Mouse (Mus musculus): ENCODE measurements around the gene Cdk12. TPM values are rescaled to one million over a fixed set of nuclear protein-coding genes. Genes with fewer than 3 reads are reported as not detected.
"Not testable (repeated sequence)": the region's sequence is repeated elsewhere in the genome, so short reads cannot be mapped to it uniquely, and the experiment has no call there.

Gene Cdk12
- polyA plus RNA-seq, 1 experiment from 2014 or later: 6.1 TPM

DNA sequence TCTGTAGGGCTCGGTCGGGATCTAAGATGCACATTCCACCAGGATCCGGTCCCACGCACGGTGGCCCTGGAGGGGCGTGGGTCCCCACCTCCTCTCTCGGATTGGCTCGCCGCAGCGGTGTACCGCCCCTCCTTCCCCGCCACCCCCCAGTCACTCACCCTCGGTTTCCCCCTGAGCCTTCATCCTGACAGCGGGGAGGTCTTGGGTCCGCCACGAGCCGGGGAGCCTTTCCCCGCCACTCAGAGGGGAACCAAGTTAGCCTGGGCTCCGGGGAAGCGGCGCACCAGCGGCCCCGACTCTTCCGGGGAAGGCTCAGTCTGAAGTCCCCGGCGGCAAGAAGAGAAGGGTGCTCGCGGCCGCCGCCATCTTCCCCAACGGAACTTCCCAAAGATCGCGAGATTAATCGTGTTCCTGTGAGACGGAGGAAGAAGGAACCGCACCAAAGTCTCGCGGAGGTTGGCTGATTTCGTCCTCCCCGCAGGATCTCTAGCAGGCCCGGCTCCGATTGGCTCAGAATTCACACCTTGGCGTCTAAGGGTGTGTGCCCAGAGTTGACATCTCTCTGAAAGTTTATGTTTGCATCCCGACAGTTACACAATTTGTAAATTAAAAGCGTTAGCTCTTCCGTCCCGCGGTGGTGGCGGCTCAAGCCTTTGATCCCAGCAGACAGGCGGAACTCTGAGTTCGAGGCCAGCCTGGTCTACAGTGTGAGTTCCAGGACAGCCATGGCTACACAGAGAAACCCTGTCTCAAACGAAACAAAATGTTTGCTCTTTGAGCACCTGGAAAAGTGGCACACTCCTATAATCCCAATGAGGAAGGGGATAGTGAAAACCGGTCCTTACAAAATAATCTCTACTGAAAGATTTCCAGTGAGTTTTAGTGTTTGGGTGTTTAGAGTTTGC, 9.7 kb upstream of the Cdk12 start, which contains the start of gene Med1:
Med1 (minus strand) TSS at position 393 of the 905 bp plus-strand sequence.
- under 1% methylated on average over 45 of the region's 53 CpGs for WGBS
- H3K36me3 ChIP-seq (ENCODE audit: insufficient read depth, low read length): peaks cover 13% of the 10 kb centered on the region; the same call in 1 of the 2 replicates
- H3K4me1 ChIP-seq (replicated peaks; ENCODE audit: insufficient read depth, low read length): 0 out of 2 replicates have a peak, but pooled peaks cover 7% of the 10 kb centered on the region
- H3K27ac ChIP-seq: peak within 1 kb of the TSS; percentile 94
- no peaks in the 10 kb centered on the region for H3K27me3 ChIP-seq (ENCODE audit: insufficient read depth, low read length)
- peak within 1 kb of the TSS; percentile 67 for H3K4me2 ChIP-seq (ENCODE audit: low read length)
- peak within 1 kb of the TSS; percentile 70 for H3K4me3 ChIP-seq (replicated peaks; ENCODE audit: low read depth, low read length)
- 0 out of 2 replicates have a peak, but pooled peaks have one; percentile 6 for TF ChIP-seq CTCF (IDR thresholded peaks at IDR 0.05; ENCODE audit: low read depth)
- H3K9ac ChIP-seq (ENCODE audit: low read depth, low read length): peak within 1 kb of the TSS; percentile 88
- no peaks in the 10 kb centered on the region for H3K9me3 ChIP-seq (replicated peaks; ENCODE audit: low read length)
- DNase-seq (ENCODE audit: low spot score) (peak; percentile 99), ATAC-seq (replicated peaks; ENCODE audit: low FRiP score, low read depth) (peak; percentile 96)

DNA sequence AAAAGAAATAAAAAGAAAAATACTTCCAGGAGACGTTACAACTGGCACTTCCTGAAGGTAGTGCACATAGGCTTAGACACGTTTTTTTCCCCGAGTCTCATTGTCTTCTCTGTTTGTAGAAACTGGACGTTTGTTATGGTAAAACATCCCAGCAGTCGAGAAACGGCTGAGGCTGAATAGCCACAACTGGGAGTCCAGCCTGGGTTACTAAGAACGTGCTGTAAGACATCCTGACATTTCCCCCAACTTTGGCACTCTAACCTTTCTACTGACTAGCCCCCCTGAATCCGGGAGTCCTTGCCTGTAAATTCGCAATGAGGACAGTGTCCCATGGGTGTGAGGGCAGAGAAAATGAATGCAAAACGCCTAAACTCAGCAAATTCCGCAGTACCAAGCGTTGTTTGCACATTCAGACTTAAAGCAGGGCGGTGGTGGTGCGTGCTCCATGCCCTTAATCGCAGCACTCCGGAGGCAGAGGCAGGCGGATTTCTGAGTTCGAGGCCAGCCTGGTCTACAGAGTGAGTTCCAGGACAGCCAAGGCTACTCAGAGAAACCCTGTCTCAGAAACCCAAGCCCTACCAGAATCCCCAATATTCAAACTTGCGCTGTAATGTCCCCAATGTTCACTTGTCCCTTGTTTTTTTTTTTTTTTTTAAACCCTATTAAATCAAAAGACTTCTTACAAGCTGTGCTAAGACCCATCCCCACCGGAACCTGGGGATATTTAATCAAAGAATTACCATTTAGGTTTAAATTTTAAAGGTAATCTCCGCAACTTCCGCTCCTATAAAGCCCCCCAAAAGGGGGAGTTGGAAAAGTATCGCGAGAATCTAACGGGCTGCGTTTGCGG, 843 bp upstream of the Cdk12 start:
- peak overlapping the region; percentile 74 for H3K9ac ChIP-seq (ENCODE audit: low read depth, low read length)
- no peaks in the 10 kb centered on the region for H3K9me3 ChIP-seq (replicated peaks; ENCODE audit: low read length)
- ATAC-seq (replicated peaks; ENCODE audit: low FRiP score, low read depth) (no peak), DNase-seq (ENCODE audit: low spot score) (peak; percentile 44)
- H3K4me3 ChIP-seq (replicated peaks; ENCODE audit: low read depth, low read length): peak overlapping the region; percentile 82
- no peak for TF ChIP-seq CTCF (IDR thresholded peaks at IDR 0.05; ENCODE audit: low read depth)
- H3K4me2 ChIP-seq (ENCODE audit: low read length): peak overlapping the region; percentile 91
- H3K27me3 ChIP-seq (ENCODE audit: insufficient read depth, low read length): no peaks in the 10 kb centered on the region
- peak overlapping the region; percentile 100 for H3K27ac ChIP-seq
- H3K4me1 ChIP-seq (replicated peaks; ENCODE audit: insufficient read depth, low read length): 0 out of 2 replicates have a peak, but pooled peaks cover 3% of the 10 kb centered on the region
- WGBS: 2% methylated on average over 27 of the region's 27 CpGs
- no peaks in the 10 kb centered on the region for H3K36me3 ChIP-seq (ENCODE audit: insufficient read depth, low read length)

GRCm38 (mm10) chr11:98203351-98203911, 572 bp downstream of the Cdk12 start:
- H3K36me3 ChIP-seq (ENCODE audit: insufficient read depth, low read length): no peaks in the 10 kb centered on the region
- TF ChIP-seq CTCF (IDR thresholded peaks at IDR 0.05; ENCODE audit: low read depth): no peak
- ATAC-seq (replicated peaks; ENCODE audit: low FRiP score, low read depth) (no peak; the same call in 1 of the 2 replicates), DNase-seq (ENCODE audit: low spot score) (no peak)
- H3K4me2 ChIP-seq (ENCODE audit: low read length): peak overlapping the region; percentile 91
- H3K9ac ChIP-seq (ENCODE audit: low read depth, low read length): peak overlapping the region; percentile 100
- H3K4me1 ChIP-seq (replicated peaks; ENCODE audit: insufficient read depth, low read length): 0 out of 2 replicates have a peak, but pooled peaks cover 3% of the 10 kb centered on the region
- H3K27ac ChIP-seq: peak overlapping the region; percentile 100
- H3K9me3 ChIP-seq (replicated peaks; ENCODE audit: low read length): no peaks in the 10 kb centered on the region
- under 1% methylated on average over 37 of the region's 37 CpGs for WGBS
- no peaks in the 10 kb centered on the region for H3K27me3 ChIP-seq (ENCODE audit: insufficient read depth, low read length)
- peak overlapping the region; percentile 82 for H3K4me3 ChIP-seq (replicated peaks; ENCODE audit: low read depth, low read length)

DNA sequence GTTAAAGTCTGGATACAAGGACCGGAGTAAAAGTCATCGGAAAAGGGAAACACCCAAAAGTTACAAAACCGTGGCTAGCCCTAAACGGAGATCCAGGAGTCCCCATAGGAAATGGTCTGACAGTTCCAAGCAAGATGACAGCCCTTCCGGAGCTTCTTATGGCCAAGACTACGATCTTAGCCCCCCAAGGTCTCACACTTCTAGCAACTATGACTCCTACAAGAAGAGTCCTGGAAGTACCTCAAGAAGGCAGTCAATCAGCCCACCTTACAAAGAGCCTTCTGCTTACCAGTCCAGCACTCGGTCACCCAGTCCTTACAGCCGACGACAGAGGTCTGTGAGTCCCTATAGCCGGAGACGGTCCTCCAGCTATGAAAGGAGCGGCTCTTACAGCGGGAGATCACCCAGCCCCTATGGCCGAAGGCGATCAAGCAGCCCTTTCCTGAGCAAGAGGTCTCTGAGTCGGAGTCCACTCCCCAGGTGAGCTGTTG, 1.1 kb downstream of the Cdk12 start:
- H3K9ac ChIP-seq (ENCODE audit: low read depth, low read length): peak overlapping the region; percentile 100
- no peaks in the 10 kb centered on the region for H3K27me3 ChIP-seq (ENCODE audit: insufficient read depth, low read length)
- DNase-seq (ENCODE audit: low spot score) (peak; percentile 33), ATAC-seq (replicated peaks; ENCODE audit: low FRiP score, low read depth) (no peak)
- 0 out of 2 replicates have a peak, but pooled peaks cover 2% of the 10 kb centered on the region for H3K36me3 ChIP-seq (ENCODE audit: insufficient read depth, low read length)
- peak overlapping the region; percentile 100 for H3K27ac ChIP-seq
- TF ChIP-seq CTCF (IDR thresholded peaks at IDR 0.05; ENCODE audit: low read depth): no peak
- WGBS: 1% methylated on average over 16 of the region's 16 CpGs
- 0 out of 2 replicates have a peak, but pooled peaks cover 3% of the 10 kb centered on the region for H3K4me1 ChIP-seq (replicated peaks; ENCODE audit: insufficient read depth, low read length)
- H3K9me3 ChIP-seq (replicated peaks; ENCODE audit: low read length): no peaks in the 10 kb centered on the region
- H3K4me2 ChIP-seq (ENCODE audit: low read length): peak overlapping the region; percentile 91
- peak overlapping the region; percentile 82 for H3K4me3 ChIP-seq (replicated peaks; ENCODE audit: low read depth, low read length)

- no peaks in the 10 kb centered on the region for H3K9me3 ChIP-seq (replicated peaks; ENCODE audit: low read length)
- no peak overlapping the region for H3K4me3 ChIP-seq (replicated peaks; ENCODE audit: low read depth, low read length)
- peak overlapping the region; percentile 46 for H3K4me2 ChIP-seq (ENCODE audit: low read length)
- no peak for ATAC-seq (replicated peaks; ENCODE audit: low FRiP score, low read depth)
- no peak overlapping the region for H3K9ac ChIP-seq (ENCODE audit: low read depth, low read length)
- no peaks in the 10 kb centered on the region for H3K27me3 ChIP-seq (ENCODE audit: insufficient read depth, low read length)
- TF ChIP-seq CTCF (IDR thresholded peaks at IDR 0.05; ENCODE audit: low read depth): no peak
- H3K4me1 ChIP-seq (replicated peaks; ENCODE audit: insufficient read depth, low read length): 0 out of 2 replicates have a peak, but pooled peaks cover 3% of the 10 kb centered on the region
- H3K27ac ChIP-seq: no peak overlapping the region
- peaks cover 11% of the 10 kb centered on the region for H3K36me3 ChIP-seq (ENCODE audit: insufficient read depth, low read length)
- DNase-seq (ENCODE audit: low spot score): no peak
These were observed 2.6 kb downstream of the Cdk12 start for GRCm38 (mm10) chr11:98205463-98205862.

- not testable (repeated sequence) for ATAC-seq (replicated peaks; ENCODE audit: low FRiP score, low read depth); DNase-seq (ENCODE audit: low spot score); H3K27ac ChIP-seq; H3K27me3 ChIP-seq (ENCODE audit: insufficient read depth, low read length); H3K4me3 ChIP-seq (replicated peaks; ENCODE audit: low read depth, low read length); H3K4me1 ChIP-seq (replicated peaks; ENCODE audit: insufficient read depth, low read length); H3K9ac ChIP-seq (ENCODE audit: low read depth, low read length); H3K9me3 ChIP-seq (replicated peaks; ENCODE audit: low read length)
- peaks cover 18% of the 10 kb centered on the region for H3K36me3 ChIP-seq (ENCODE audit: insufficient read depth, low read length)
- peak overlapping the region; percentile 46 for H3K4me2 ChIP-seq (ENCODE audit: low read length)
- WGBS: 73% methylated on average over 3 of the region's 3 CpGs
These were observed 3.4 kb downstream of the Cdk12 start for GRCm38 (mm10) chr11:98206281-98206680.

DNA sequence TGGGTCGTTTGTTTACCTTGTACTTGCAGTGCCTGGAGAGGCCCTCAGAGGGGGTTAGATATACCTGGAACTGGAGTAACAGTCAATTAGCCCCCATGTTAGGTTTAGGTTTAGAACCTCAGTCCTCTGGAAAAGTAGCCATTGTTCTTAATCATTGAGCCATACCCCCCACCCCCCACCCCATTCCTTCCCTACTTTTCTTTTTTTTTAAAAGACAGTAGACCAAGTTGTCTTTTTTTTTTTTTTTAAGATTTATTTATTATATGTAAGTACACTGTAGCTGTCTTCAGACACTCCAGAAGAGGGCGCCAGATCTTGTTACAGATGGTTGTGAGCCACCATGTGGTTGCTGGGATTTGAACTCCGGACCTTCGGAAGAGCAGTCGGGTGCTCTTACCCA, 6.8 kb downstream of the Cdk12 start:
- H3K27me3 ChIP-seq (ENCODE audit: insufficient read depth, low read length); ATAC-seq (replicated peaks; ENCODE audit: low FRiP score, low read depth); H3K27ac ChIP-seq; H3K4me1 ChIP-seq (replicated peaks; ENCODE audit: insufficient read depth, low read length); H3K4me2 ChIP-seq (ENCODE audit: low read length); H3K9ac ChIP-seq (ENCODE audit: low read depth, low read length); H3K4me3 ChIP-seq (replicated peaks; ENCODE audit: low read depth, low read length); DNase-seq (ENCODE audit: low spot score); H3K9me3 ChIP-seq (replicated peaks; ENCODE audit: low read length): not testable (repeated sequence)
- 91% methylated on average over 4 of the region's 5 CpGs for WGBS
- peaks cover 37% of the 10 kb centered on the region for H3K36me3 ChIP-seq (ENCODE audit: insufficient read depth, low read length)
